Mouse (Mus musculus) stomach, postnatal 0 days (tissue): ENCODE data around the gene Batf2. TPM values are rescaled to one million over a fixed set of nuclear protein-coding genes. Genes with fewer than 3 reads are reported as not detected.

Experiments used
- ATAC-seq: fragments of 200-750 bp; cut with Nextera tagmentation; 2 replicates; pipeline ENCODE4 v1.8.0; 2017; ENCODE audit not compliant: low FRiP score, low TSS enrichment
- DNase-seq: peaks from one replicate; pipeline ENCODE4 v3.0.0-alpha.2; 2016; ENCODE audit warnings: low spot score
- H3K27ac ChIP-seq: fragments of 300-500 bp; sonication (generic); replicated peaks from 2 replicates; pipeline ENCODE4 v1.5.1; 2014; ENCODE audit warnings: mild to moderate bottlenecking, control low read depth
- H3K27me3 ChIP-seq: fragments of 300-500 bp; sonication (generic); 2 replicates; pipeline ENCODE4 v1.6.1; 2014; ENCODE audit warnings: low read length; ENCODE audit not compliant: control insufficient read depth, insufficient read depth
- H3K36me3 ChIP-seq: fragments of 300-500 bp; sonication (generic); 2 replicates; pipeline ENCODE4 v1.6.1; 2014; ENCODE audit warnings: low read length, mixed read lengths; ENCODE audit not compliant: control insufficient read depth, insufficient read depth
- H3K4me1 ChIP-seq: fragments of 300-500 bp; sonication (generic); replicated peaks from 2 replicates; pipeline ENCODE4 v1.6.1; 2014; ENCODE audit warnings: antibody characterized with exemption; ENCODE audit not compliant: control insufficient read depth, insufficient read depth
- H3K4me2 ChIP-seq: fragments of 300-500 bp; sonication (generic); replicated peaks from 2 replicates; pipeline ENCODE4 v1.6.1; 2014; ENCODE audit warnings: low read depth, mild to moderate bottlenecking, control low read depth, moderate library complexity
- H3K4me3 ChIP-seq: fragments of 300-500 bp; sonication (generic); 2 replicates; pipeline ENCODE4 v1.5.1; 2014; ENCODE audit warnings: low read depth, low read length, control low read depth
- H3K9ac ChIP-seq: fragments of 300-500 bp; sonication (generic); 2 replicates; pipeline ENCODE4 v1.6.1; 2014; ENCODE audit warnings: mild to moderate bottlenecking, low read length, control low read depth, mixed read lengths
- H3K9me3 ChIP-seq: fragments of 300-500 bp; sonication (generic); 2 replicates; pipeline ENCODE4 v1.6.1; 2016; ENCODE audit warnings: low read length; ENCODE audit not compliant: control insufficient read depth
- CTCF ChIP-seq: IDR thresholded peaks from 2 replicates; pipeline ENCODE4 v1.5.1; 2016; ENCODE audit warnings: antibody characterized with exemption, low read depth, mild to moderate bottlenecking, moderate library complexity
- EP300 ChIP-seq: optimal IDR thresholded peaks from 2 replicates; pipeline ENCODE3; 2016; ENCODE audit warnings: antibody characterized with exemption
- WGBS: fragments of 180-500 bp; shearing (Covaris S2); extraction: QIAGEN DNeasy Blood & Tissue Kit; methylation state at CpG from one replicate; pipeline ENCODE4 v1.1.7; 2014; 5-methylcytosine and 5-hydroxymethylcytosine counted together
- polyA plus RNA-seq: library from polyadenylated mRNA; unstranded; fragments of >200 nt; fragmentation: Nextera tagmentation; extraction: Ambion mirVana; gene quantifications from 2 replicates; pipeline ENCODE4 v1.2.1, GENCODE M21; 2015

Batf2 gene
- polyA plus RNA-seq, 1 experiment from 2014 or later, result 0.49 TPM

DNA sequence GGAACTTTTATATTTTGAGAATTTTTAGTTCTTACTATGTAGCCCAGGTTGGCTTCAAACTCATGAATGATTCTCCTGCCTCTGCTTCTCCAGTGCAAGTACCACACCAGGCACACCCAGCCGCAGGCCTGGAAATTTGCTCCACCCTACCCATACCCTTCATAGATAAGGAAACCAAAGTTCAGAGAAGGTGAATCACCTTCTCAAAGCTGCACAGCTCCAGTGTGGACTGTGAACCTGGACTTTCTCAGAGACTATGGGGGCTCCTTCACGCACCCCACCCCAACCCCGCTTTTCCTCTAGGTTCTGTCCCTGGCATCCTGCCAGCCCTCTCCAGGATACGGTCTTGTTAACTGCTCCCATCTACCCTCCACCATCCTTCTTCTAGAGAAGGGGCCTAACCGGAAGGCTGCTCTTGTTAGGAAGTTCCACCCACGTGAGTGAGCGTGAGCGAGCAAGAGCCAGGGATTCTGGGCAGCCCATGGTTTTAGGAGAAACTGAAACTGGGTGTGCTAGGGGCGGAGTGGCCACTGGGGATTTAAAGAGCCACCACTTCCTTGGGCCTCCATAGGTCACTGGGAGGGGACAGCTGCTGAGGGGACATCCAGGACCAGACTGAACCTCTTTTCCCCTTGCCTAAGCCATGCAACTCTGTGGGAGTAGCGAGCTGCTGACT, 23.2 kb downstream of the Batf2 start:
- H3K27ac ChIP-seq, result no peak overlapping the region
- H3K4me2 ChIP-seq, result no peak overlapping the region
- H3K4me3 ChIP-seq, result no peak overlapping the region
- no peaks in the 10 kb centered on the region for H3K9me3 ChIP-seq
- no peak for TF ChIP-seq CTCF
- TF ChIP-seq EP300, result no peak
- no peaks in the 10 kb centered on the region for H3K27me3 ChIP-seq
- H3K36me3 ChIP-seq, result no peaks in the 10 kb centered on the region
- no peak overlapping the region for H3K9ac ChIP-seq
- no peaks in the 10 kb centered on the region for H3K4me1 ChIP-seq
- 47% methylated on average over 10 of the region's 10 CpGs for WGBS
- DNase-seq (peak; percentile 23), ATAC-seq (peak; percentile 45; the same call in 1 of the 2 replicates)

GRCm38 (mm10) chr19:6166750-6167149, 26.0 kb downstream of the Batf2 start:
- ATAC-seq, result no peak
- no peak overlapping the region for H3K27ac ChIP-seq
- TF ChIP-seq EP300, result no peak
- TF ChIP-seq CTCF, result peak; percentile 39
- no peaks in the 10 kb centered on the region for H3K27me3 ChIP-seq
- H3K4me1 ChIP-seq, result no peaks in the 10 kb centered on the region
- H3K9me3 ChIP-seq, result no peaks in the 10 kb centered on the region
- 72% methylated on average over 4 of the region's 4 CpGs for WGBS
- no peak overlapping the region for H3K4me2 ChIP-seq
- no peak overlapping the region for H3K9ac ChIP-seq
- no peak for DNase-seq
- H3K4me3 ChIP-seq, result no peak overlapping the region
- no peaks in the 10 kb centered on the region for H3K36me3 ChIP-seq

DNA sequence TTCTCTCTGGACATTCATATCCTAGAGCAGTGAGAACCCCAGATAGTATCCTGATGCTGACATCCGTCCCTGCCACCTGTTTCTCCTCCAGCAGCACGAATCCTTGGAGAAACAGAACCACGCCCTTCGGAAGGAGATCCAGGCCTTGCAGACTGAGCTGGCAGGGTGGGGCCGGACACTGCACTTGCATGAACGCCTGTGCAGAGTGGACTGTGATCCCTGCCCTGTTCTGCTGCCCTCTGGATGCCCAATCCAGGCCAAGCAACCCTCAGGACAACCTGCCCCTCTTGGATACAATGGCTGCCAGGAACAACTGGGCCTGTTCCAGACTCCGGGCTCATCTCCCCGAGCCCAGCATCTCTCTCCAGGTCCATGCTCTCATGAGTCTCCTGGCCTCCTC, 30.4 kb downstream of the Batf2 start:
- Histone ChIP-seq H3K9me3 (no peaks in the 10 kb centered on the region), H3K9ac (no peak overlapping the region), H3K36me3 (no peaks in the 10 kb centered on the region), H3K27ac (no peak overlapping the region), H3K4me2 (no peak overlapping the region), H3K4me3 (no peak overlapping the region), H3K27me3 (no peaks in the 10 kb centered on the region), H3K4me1 (no peaks in the 10 kb centered on the region)
- WGBS, result 75% methylated on average over 8 of the region's 8 CpGs
- TF ChIP-seq CTCF (no peak), EP300 (no peak)
- ATAC-seq, result 0 out of 2 replicates have a peak, but pooled peaks have one; percentile 68
- peak; percentile 21 for DNase-seq

- no peak overlapping the region for H3K9ac ChIP-seq
- H3K27me3 ChIP-seq, result no peaks in the 10 kb centered on the region
- TF ChIP-seq EP300, result no peak
- 0 out of 2 replicates have a peak, but pooled peaks have one; percentile 3 for TF ChIP-seq CTCF
- no peak overlapping the region for H3K4me3 ChIP-seq
- H3K36me3 ChIP-seq, result no peaks in the 10 kb centered on the region
- no peak overlapping the region for H3K4me2 ChIP-seq
- H3K27ac ChIP-seq, result no peak overlapping the region
- 13% methylated on average over 5 of the region's 5 CpGs for WGBS
- no peak for ATAC-seq
- H3K9me3 ChIP-seq, result no peaks in the 10 kb centered on the region
- no peaks in the 10 kb centered on the region for H3K4me1 ChIP-seq
- no peak for DNase-seq
These were observed 34.0 kb downstream of the Batf2 start for GRCm38 (mm10) chr19:6174771-6175170.

DNA sequence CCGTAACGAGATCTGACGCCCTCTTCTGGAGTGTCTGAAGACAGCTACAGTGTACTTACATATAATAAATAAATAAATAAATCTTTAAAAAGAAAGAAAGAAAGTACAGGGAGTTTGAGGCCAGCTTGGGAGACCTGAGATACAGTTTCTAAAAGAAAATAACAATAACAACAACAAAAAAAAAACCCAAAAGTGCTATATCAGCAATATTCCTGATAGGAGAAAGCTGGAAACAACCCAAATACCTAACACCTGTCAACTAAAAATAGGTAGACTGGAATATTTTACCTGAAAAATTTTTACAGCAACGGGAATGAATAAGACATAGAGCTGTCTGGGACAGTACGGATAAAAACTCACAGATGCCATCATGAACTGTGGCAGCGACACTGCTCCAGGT, 38.0 kb downstream of the Batf2 start:
- DNase-seq (no peak), ATAC-seq (no peak)
- no peaks in the 10 kb centered on the region for H3K36me3 ChIP-seq
- H3K4me1 ChIP-seq, result no peaks in the 10 kb centered on the region
- no peak overlapping the region for H3K4me3 ChIP-seq
- H3K27me3 ChIP-seq, result no peaks in the 10 kb centered on the region
- no peaks in the 10 kb centered on the region for H3K9me3 ChIP-seq
- no peak overlapping the region for H3K27ac ChIP-seq
- H3K9ac ChIP-seq, result no peak overlapping the region
- 97% methylated on average over 4 of the region's 6 CpGs for WGBS
- H3K4me2 ChIP-seq, result no peak overlapping the region
- TF ChIP-seq CTCF (no peak), EP300 (no peak)

GRCm38 (mm10) chr19:6181629-6182028, 40.8 kb downstream of the Batf2 start:
- no peak overlapping the region for H3K9ac ChIP-seq
- no peaks in the 10 kb centered on the region for H3K9me3 ChIP-seq
- no peak overlapping the region for H3K27ac ChIP-seq
- ATAC-seq (no peak), DNase-seq (peak; percentile 27)
- TF ChIP-seq CTCF (no peak), EP300 (no peak)
- 12% methylated on average over 5 of the region's 5 CpGs for WGBS
- no peaks in the 10 kb centered on the region for H3K27me3 ChIP-seq
- H3K4me2 ChIP-seq, result no peak overlapping the region
- H3K36me3 ChIP-seq, result no peaks in the 10 kb centered on the region
- H3K4me3 ChIP-seq, result no peak overlapping the region
- no peaks in the 10 kb centered on the region for H3K4me1 ChIP-seq
